8 mouse cellular contexts compared by ENCODE assay signal in genomic region chr16:30171381-30172079, GRCm38 (mm10).
DNase-seq lines count a peak whose midpoint lies in the region; ATAC-seq and TF ChIP-seq lines count a peak whose summit lies in the region.

No protein-coding gene starts in this region.

- intact Hi-C loops in heart, adult 2 months (cut with DNase I) = no loop called here

- no peaks in the 10 kb centered on the region for H3K27me3 ChIP-seq in heart, adult 2 months (ENCODE audit: control insufficient read depth, insufficient read depth, low read length)
- H3K27me3 ChIP-seq in limb, embryonic 13.5 days = peaks cover 4% of the 10 kb centered on the region; the same call in 1 of the 2 replicates

- H3K9ac ChIP-seq in heart, adult 2 months (ENCODE audit: low read depth, low read length) = no peak overlapping the region
- 0 out of 2 replicates have a peak overlapping the region, but pooled peaks have one; percentile 4 for H3K9ac ChIP-seq in limb, embryonic 13.5 days

- H3K27ac ChIP-seq in heart, adult 2 months = no peak overlapping the region
- H3K27ac ChIP-seq in limb, embryonic 13.5 days = peak overlapping the region; percentile 82

- no peak for TF ChIP-seq POLR2A in heart, adult 2 months (IDR thresholded peaks at IDR 0.05; ENCODE audit: insufficient read depth, low read depth, low read length)

- H3K4me3 ChIP-seq in heart, adult 2 months = no peak overlapping the region
- H3K4me3 ChIP-seq in limb, embryonic 13.5 days = no peak overlapping the region; the same call in 1 of the 2 replicates

- DNase-seq in kidney, adult 11 months = peak; percentile 41
- no peak for DNase-seq in kidney, adult 8-10 months
- peak; percentile 58 for DNase-seq in CD4-positive, CD25-positive, alpha-beta regulatory T cell, adult 2 months (ENCODE audit: low read depth, low spot score)
- DNase-seq in cerebellum, adult 18-20 months = peak; percentile 31 to 49
- DNase-seq in heart, adult 2 months = peak; percentile 78 to 81
- peak; percentile 92 for DNase-seq in skeletal muscle tissue, adult 2 months (ENCODE audit: low read depth, low spot score)
- DNase-seq in adrenal gland, adult (ENCODE audit: inconsistent age in 2 of 2, low spot score in 1 of 2) = no peak

- peak overlapping the region; percentile 49 for H3K4me2 ChIP-seq in limb, embryonic 13.5 days (replicated peaks)

- no peak for TF ChIP-seq CTCF in heart, adult 2 months (IDR thresholded peaks at IDR 0.05)

- no peaks in the 10 kb centered on the region for H3K36me3 ChIP-seq in heart, adult 2 months (ENCODE audit: control insufficient read depth, insufficient read depth, low read length)
- H3K36me3 ChIP-seq in limb, embryonic 13.5 days = no peaks in the 10 kb centered on the region

- no peaks in the 10 kb centered on the region for H3K9me3 ChIP-seq in limb, embryonic 13.5 days

- peaks cover 7% of the 10 kb centered on the region for H3K4me1 ChIP-seq in heart, adult 2 months (ENCODE audit: control insufficient read depth, insufficient read depth, low read length)
- peaks cover 46% of the 10 kb centered on the region for H3K4me1 ChIP-seq in limb, embryonic 13.5 days

- WGBS in heart, adult 2 months = 48% methylated on average over 24 of the region's 24 CpGs
- WGBS in limb, embryonic 13.5 days = 21% methylated on average over 24 of the region's 24 CpGs

- no peaks in the 10 kb centered on the region for H3K79me2 ChIP-seq in heart, adult 2 months (replicated peaks; ENCODE audit: control insufficient read depth, insufficient read depth, low read length)

- TF ChIP-seq EP300 in heart, adult 2 months (IDR thresholded peaks at IDR 0.05; ENCODE audit: insufficient read depth, low read depth, low read length) = peak; percentile 52; the same call in 1 of the 2 replicates

- ATAC-seq in limb, embryonic 13.5 days (ENCODE audit: low FRiP score, low read depth) = peak; percentile 84

Comparison
In these comparisons a context has a peak if more than half of its experiments do, and no peak if none do; other contexts are left out.
1. DNase-seq: peak in kidney, adult 11 months (single experiment), CD4-positive, CD25-positive, alpha-beta regulatory T cell, adult 2 months (single experiment), cerebellum, adult 18-20 months (2 of 2), heart, adult 2 months (2 of 2) and skeletal muscle tissue, adult 2 months (single experiment); none in kidney, adult 8-10 months (0 of 2) and adrenal gland, adult (0 of 2).